Mouse (Mus musculus) thymus, adult 2 months (tissue): ENCODE results near the gene Zfp937.
"Not testable (repeated sequence)": the region's sequence is repeated elsewhere in the genome, so short reads cannot be mapped to it uniquely, and the experiment has no call there.

ENCODE experiments used
- CTCF ChIP-seq: fragments of 200-500 bp; IDR thresholded peaks from 2 replicates; pipeline ENCODE4 v1.5.1; 2012; ENCODE audit warnings: mild to moderate bottlenecking, control low read depth, low read length, moderate library complexity, borderline replicate concordance; ENCODE audit not compliant: control insufficient read depth, poor library complexity, insufficient read depth; ENCODE audit errors: extremely low read depth
- POLR2A ChIP-seq: fragments of 200-500 bp; IDR thresholded peaks from 2 replicates; pipeline ENCODE4 v1.6.1; 2012; ENCODE audit warnings: mild to moderate bottlenecking, low read length, control low read depth, moderate library complexity; ENCODE audit not compliant: control insufficient read depth, poor library complexity, insufficient read depth; ENCODE audit errors: extremely low read depth

- TF ChIP-seq CTCF, POLR2A: not testable (repeated sequence)
Measured at GRCm38 (mm10) chr2:150179579-150179978, 38.3 kb upstream of the Zfp937 start, which contains the start of gene Gm10770.
